Mouse (Mus musculus): ENCODE data around the gene Stox2. TPM values are rescaled to one million over a fixed set of nuclear protein-coding genes. Genes with fewer than 3 reads are reported as not detected.
"Not testable (repeated sequence)": the region's sequence is repeated elsewhere in the genome, so short reads cannot be mapped to it uniquely, and the experiment has no call there.

Gene Stox2
- polyA plus RNA-seq, 1 experiment from 2014 or later = 0.54 TPM

- no peak overlapping the region for H3K4me3 ChIP-seq (ENCODE audit: low read depth, low read length)
- no peak overlapping the region for H3K27ac ChIP-seq (ENCODE audit: low read depth)
- no peak overlapping the region for H3K4me2 ChIP-seq (ENCODE audit: low read depth, low read length)
- H3K4me1 ChIP-seq (ENCODE audit: insufficient read depth) = no peaks in the 10 kb centered on the region
- no peaks in the 10 kb centered on the region for H3K36me3 ChIP-seq (replicated peaks; ENCODE audit: insufficient read depth, low read length)
- H3K27me3 ChIP-seq (ENCODE audit: insufficient read depth, low read length) = no peaks in the 10 kb centered on the region
- DNase-seq (no peak), ATAC-seq (no peak)
- H3K9me3 ChIP-seq (ENCODE audit: low read length) = no peaks in the 10 kb centered on the region
- TF ChIP-seq EP300 (IDR thresholded peaks at IDR 0.05; ENCODE audit: low read depth) (no peak), CTCF (IDR thresholded peaks at IDR 0.05; ENCODE audit: low read depth) (no peak)
- no peak overlapping the region for H3K9ac ChIP-seq (replicated peaks)
- 63% methylated on average over 2 of the region's 2 CpGs for WGBS (ENCODE audit: insufficient replicate concordance)
Observed at GRCm38 (mm10) chr8:47435861-47436260, 10.3 kb downstream of the Stox2 start.

GRCm38 (mm10) chr8:47435412-47435811, 10.8 kb downstream of the Stox2 start:
- H3K4me3 ChIP-seq (ENCODE audit: low read depth, low read length) = no peak overlapping the region
- no peaks in the 10 kb centered on the region for H3K4me1 ChIP-seq (ENCODE audit: insufficient read depth)
- no peak overlapping the region for H3K9ac ChIP-seq (replicated peaks)
- DNase-seq (no peak), ATAC-seq (no peak)
- no peaks in the 10 kb centered on the region for H3K27me3 ChIP-seq (ENCODE audit: insufficient read depth, low read length)
- no peak for TF ChIP-seq EP300 (IDR thresholded peaks at IDR 0.05; ENCODE audit: low read depth)
- TF ChIP-seq CTCF (IDR thresholded peaks at IDR 0.05; ENCODE audit: low read depth) = no peak
- no peak overlapping the region for H3K27ac ChIP-seq (ENCODE audit: low read depth)
- H3K9me3 ChIP-seq (ENCODE audit: low read length) = no peaks in the 10 kb centered on the region
- 59% methylated on average over 4 of the region's 4 CpGs for WGBS (ENCODE audit: insufficient replicate concordance)
- H3K36me3 ChIP-seq (replicated peaks; ENCODE audit: insufficient read depth, low read length) = no peaks in the 10 kb centered on the region
- H3K4me2 ChIP-seq (ENCODE audit: low read depth, low read length) = no peak overlapping the region

- H3K4me1 ChIP-seq (ENCODE audit: insufficient read depth) = no peaks in the 10 kb centered on the region
- H3K27me3 ChIP-seq (ENCODE audit: insufficient read depth, low read length) = no peaks in the 10 kb centered on the region
- no peak overlapping the region for H3K4me2 ChIP-seq (ENCODE audit: low read depth, low read length)
- TF ChIP-seq EP300 (IDR thresholded peaks at IDR 0.05; ENCODE audit: low read depth) = no peak
- no peak for TF ChIP-seq CTCF (IDR thresholded peaks at IDR 0.05; ENCODE audit: low read depth)
- H3K4me3 ChIP-seq (ENCODE audit: low read depth, low read length) = no peak overlapping the region
- H3K36me3 ChIP-seq (replicated peaks; ENCODE audit: insufficient read depth, low read length) = no peaks in the 10 kb centered on the region
- no peak overlapping the region for H3K27ac ChIP-seq (ENCODE audit: low read depth)
- no peak for ATAC-seq
- WGBS (ENCODE audit: insufficient replicate concordance) = 53% methylated on average over 4 of the region's 4 CpGs
- no peak for DNase-seq
- H3K9ac ChIP-seq (replicated peaks) = no peak overlapping the region
- H3K9me3 ChIP-seq (ENCODE audit: low read length) = no peaks in the 10 kb centered on the region
Observed at GRCm38 (mm10) chr8:47431263-47431662, 14.9 kb downstream of the Stox2 start.

- not testable (repeated sequence) for ATAC-seq; H3K27ac ChIP-seq (ENCODE audit: low read depth); H3K9ac ChIP-seq (replicated peaks); H3K9me3 ChIP-seq (ENCODE audit: low read length); H3K36me3 ChIP-seq (replicated peaks; ENCODE audit: insufficient read depth, low read length); H3K4me1 ChIP-seq (ENCODE audit: insufficient read depth); DNase-seq
- 3% methylated on average over 8 of the region's 8 CpGs for WGBS (ENCODE audit: insufficient replicate concordance)
- Histone ChIP-seq H3K4me2 (ENCODE audit: low read depth, low read length) (peak overlapping the region; percentile 87), H3K27me3 (ENCODE audit: insufficient read depth, low read length) (peaks cover 44% of the 10 kb centered on the region), H3K4me3 (ENCODE audit: low read depth, low read length) (peak overlapping the region; percentile 60; the same call in 1 of the 2 replicates)
Observed at GRCm38 (mm10) chr8:47414258-47414525, 32.0 kb downstream of the Stox2 start.

GRCm38 (mm10) chr8:47413524-47414257, 32.5 kb downstream of the Stox2 start:
- no peaks in the 10 kb centered on the region for H3K36me3 ChIP-seq (replicated peaks; ENCODE audit: insufficient read depth, low read length)
- no peak overlapping the region for H3K27ac ChIP-seq (ENCODE audit: low read depth)
- DNase-seq = peak; percentile 55
- under 1% methylated on average over 35 of the region's 46 CpGs for WGBS (ENCODE audit: insufficient replicate concordance)
- peak overlapping the region; percentile 87 for H3K4me2 ChIP-seq (ENCODE audit: low read depth, low read length)
- H3K9ac ChIP-seq (replicated peaks) = peak overlapping the region; percentile 58
- no peak for TF ChIP-seq CTCF (IDR thresholded peaks at IDR 0.05; ENCODE audit: low read depth)
- TF ChIP-seq EP300 (IDR thresholded peaks at IDR 0.05; ENCODE audit: low read depth) = no peak
- peak overlapping the region; percentile 60 for H3K4me3 ChIP-seq (ENCODE audit: low read depth, low read length)
- H3K27me3 ChIP-seq (ENCODE audit: insufficient read depth, low read length) = peaks cover 44% of the 10 kb centered on the region
- peak; percentile 56; the same call in 1 of the 2 replicates for ATAC-seq
- no peaks in the 10 kb centered on the region for H3K4me1 ChIP-seq (ENCODE audit: insufficient read depth)
- H3K9me3 ChIP-seq (ENCODE audit: low read length) = no peaks in the 10 kb centered on the region

- H3K27ac ChIP-seq (ENCODE audit: low read depth) = no peak overlapping the region
Observed at GRCm38 (mm10) chr8:47412696-47413523, 33.3 kb downstream of the Stox2 start.

More at GRCm38 (mm10) chr8:47412696-47413523, 33.3 kb downstream of the Stox2 start:
- WGBS (ENCODE audit: insufficient replicate concordance) = under 1% methylated on average over 72 of the region's 81 CpGs
- Histone ChIP-seq H3K36me3 (replicated peaks; ENCODE audit: insufficient read depth, low read length) (no peaks in the 10 kb centered on the region), H3K4me1 (ENCODE audit: insufficient read depth) (no peaks in the 10 kb centered on the region), H3K4me2 (ENCODE audit: low read depth, low read length) (peak overlapping the region; percentile 87), H3K4me3 (ENCODE audit: low read depth, low read length) (peak overlapping the region; percentile 60), H3K9me3 (ENCODE audit: low read length) (no peaks in the 10 kb centered on the region), H3K9ac (replicated peaks) (peak overlapping the region; percentile 58), H3K27me3 (ENCODE audit: insufficient read depth, low read length) (peaks cover 47% of the 10 kb centered on the region)
- TF ChIP-seq EP300 (IDR thresholded peaks at IDR 0.05; ENCODE audit: low read depth) = no peak
- TF ChIP-seq CTCF (IDR thresholded peaks at IDR 0.05; ENCODE audit: low read depth) = no peak
- DNase-seq (peak; percentile 27), ATAC-seq (0 out of 2 replicates have a peak, but pooled peaks have one; percentile 29)

Data from liver, postnatal 0 days (tissue).